Mouse (Mus musculus): ENCODE measurements at regions not wholly inside any gene's neighbourhood (a gene's known extent, or its start where the extent isn't known, plus 50 kb on each side); places are given as distances from the start of the nearest gene placed in this dataset.

DNA sequence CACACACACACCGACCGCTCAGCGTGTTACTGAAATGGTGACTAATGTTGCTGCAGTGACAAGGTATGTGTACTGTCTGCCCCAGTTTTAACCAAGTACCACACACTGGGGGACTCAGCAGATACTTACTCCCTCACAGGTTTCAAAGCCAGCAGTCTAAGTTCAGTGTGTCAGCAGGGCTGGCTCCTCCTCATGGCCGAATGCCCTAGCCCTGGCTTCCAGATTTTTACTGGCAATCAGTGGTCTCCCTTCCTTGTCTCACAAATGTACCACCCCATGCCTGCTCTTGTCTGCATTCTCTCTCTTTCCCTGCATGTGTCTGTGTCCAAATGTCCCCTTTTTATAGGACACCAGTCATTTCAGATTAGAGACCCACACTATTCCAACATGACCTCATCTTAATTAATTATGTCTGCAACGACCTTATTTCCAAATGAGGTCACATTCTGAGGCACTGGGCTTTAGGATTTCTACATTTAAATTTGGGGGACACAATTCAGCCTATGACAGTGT lies 114.7 kb downstream of the Uri1 start:
- no peak for DNase-seq (ENCODE audit: low spot score in 2 of 2)

- no peak for DNase-seq (ENCODE audit: low spot score in 2 of 2)
These were observed 120.4 kb upstream of the Zfp536 start for GRCm38 (mm10) chr7:37893885-37894284.

GRCm38 (mm10) chr7:37874382-37874781 lies 100.9 kb upstream of the Zfp536 start:
- DNase-seq (ENCODE audit: low spot score in 2 of 2) = no peak

DNA sequence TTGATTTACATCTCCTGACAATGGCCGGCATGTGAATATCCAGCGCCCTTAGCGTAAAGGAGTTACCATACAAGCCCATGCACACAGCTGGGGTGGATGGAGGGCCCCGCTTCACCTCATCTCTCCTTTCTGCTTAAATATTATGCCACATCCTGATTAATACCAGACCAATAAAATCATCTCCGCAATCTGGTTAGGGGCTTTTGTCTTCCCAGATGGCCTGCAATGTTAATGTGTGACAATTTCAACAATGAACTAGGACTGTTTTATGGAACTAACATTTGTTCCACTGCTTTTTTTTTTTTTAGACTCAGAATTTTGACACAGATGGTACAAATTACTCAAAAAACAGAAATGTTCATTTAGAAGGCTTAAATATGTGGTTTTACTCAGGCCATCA lies 97.5 kb upstream of the Zfp536 start:
- no peak for DNase-seq (ENCODE audit: low spot score in 2 of 2)

DNA sequence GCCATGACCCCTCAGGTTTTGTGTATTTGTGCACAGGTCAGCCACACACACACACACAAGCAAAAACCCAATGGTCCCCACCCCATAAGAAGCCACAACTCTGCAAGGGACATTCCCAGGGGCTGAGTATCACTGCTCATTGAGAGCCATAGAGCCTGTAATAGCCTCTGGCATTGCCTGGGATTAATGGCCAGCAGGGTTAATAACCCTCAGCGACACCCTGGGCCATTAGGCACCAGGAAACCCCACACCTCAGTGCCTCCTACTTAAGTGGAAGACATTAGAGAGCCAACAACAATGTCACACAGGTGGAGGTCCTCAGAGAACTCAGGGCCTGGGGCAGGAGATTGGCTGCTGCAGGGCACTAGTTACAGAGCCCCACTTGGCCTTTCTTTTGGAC lies 93.0 kb upstream of the Zfp536 start:
- no peak for DNase-seq (ENCODE audit: low spot score in 2 of 2)

DNA sequence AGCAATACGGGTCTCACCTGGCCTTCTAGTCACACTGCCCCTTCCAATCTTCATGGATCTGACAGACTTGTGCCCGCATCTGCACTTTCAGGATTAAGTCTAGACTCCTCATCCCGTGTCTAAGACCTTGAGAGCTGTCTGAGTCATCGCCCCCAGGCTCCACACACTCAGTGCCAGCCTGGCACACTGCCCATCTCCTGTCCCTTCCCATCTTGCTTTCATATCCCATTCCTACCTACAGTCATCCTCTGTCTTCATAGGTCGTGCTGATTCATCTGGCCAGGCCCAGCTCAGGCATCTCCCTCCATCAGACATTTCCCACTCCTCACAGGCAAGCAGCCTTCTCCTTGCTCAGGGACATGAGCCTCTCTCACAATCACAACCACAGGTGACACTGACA lies 78.0 kb upstream of the Zfp536 start:
- DNase-seq (ENCODE audit: low spot score in 2 of 2) = no peak

DNA sequence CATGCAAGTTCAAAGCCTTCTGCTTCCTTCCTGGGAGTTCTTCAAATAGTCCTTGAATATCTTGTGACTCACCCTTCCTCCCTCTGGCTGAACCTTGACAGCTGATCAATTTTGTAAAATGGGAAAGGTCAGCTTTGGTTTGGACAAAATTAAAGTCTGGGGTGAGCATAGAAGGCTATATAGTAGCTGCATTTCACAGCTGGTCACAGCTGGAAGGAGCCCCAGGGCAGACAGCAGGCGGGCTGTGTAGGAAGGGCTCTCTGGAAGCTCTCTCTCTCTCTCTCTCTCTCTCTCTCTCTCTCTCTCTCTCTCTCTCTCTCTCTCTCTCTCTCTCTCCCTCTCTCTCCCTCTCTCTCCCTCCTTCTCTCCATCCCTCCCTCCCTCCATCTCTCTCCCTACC lies 71.8 kb upstream of the Zfp536 start:
- DNase-seq (ENCODE audit: low spot score in 2 of 2) = no peak

DNA sequence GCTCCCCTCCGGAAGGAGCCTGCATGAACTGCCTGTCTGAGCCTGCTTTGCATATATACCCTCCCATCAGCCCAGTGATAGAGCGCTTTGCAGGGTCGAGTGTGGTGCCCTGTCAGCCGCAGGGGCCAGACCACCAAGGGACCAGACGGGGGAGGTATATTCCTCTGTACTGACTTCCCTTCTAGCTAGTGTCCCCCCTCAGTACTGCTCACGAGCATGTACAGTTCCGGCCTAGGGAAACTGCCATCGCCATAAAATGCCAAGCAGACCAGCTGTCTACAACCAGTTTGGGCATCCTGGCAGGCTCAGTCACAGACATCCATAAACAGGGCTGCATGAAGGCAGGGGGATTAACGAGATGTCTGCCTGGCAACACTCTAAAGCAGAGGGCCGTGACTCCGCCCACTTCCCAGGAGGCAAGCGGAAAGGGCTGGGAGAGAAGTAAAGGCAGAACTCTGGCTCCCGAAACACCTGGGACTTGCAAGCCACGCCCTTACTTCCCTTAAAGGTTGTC lies 68.6 kb upstream of the Zfp536 start:
- peak in 1 of 2 experiments; percentile 33 for DNase-seq (ENCODE audit: low spot score in 2 of 2)

GRCm38 (mm10) chr7:37841549-37841948 lies 68.1 kb upstream of the Zfp536 start:
- DNase-seq (ENCODE audit: low spot score in 2 of 2) = no peak

- DNase-seq (ENCODE audit: low spot score in 2 of 2) = no peak
These were observed 64.4 kb upstream of the Zfp536 start for GRCm38 (mm10) chr7:37837883-37838282.

DNA sequence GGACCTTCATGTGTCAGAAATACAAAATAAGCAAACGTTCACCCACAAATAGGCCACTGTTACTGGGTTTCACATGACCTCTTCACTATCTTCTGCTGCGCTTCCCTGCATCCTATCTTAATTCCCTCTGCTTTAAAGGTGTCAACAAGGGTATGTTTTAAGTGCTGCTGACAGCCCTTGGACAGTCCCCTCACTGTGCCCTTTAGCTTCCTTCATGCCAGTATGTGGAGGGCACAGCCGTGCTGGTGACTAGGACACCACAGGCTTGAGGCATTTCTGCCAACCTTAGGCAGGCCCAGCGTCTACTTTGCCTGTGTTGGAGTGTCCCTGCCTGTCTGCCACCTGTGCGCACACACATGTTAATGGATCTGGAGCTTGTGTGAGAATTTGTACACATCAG lies 63.9 kb upstream of the Zfp536 start:
- no peak for DNase-seq (ENCODE audit: low spot score in 2 of 2)

DNA sequence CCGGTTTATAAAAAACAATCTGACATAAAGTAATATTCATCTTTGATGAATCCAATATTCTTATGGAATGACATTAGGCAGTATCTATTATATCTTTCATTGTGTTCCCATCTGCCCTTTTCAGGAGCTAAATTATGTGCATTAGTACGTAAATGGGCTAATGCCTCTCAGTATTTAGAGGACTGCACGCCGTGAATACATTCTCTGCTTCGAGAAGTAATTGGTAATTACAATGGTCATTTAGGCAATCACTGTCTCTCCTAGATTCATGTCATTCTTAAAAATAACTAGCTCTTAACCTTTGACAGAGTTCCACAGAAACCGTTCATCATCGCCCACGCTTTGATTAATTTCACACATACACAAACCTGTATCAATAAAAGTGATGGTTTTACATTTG lies 60.0 kb upstream of the Zfp536 start:
- no peak for DNase-seq (ENCODE audit: low spot score in 2 of 2)

- no peak for DNase-seq (ENCODE audit: low spot score in 2 of 2)
These were observed 58.9 kb upstream of the Zfp536 start for GRCm38 (mm10) chr7:37832322-37832721.

DNA sequence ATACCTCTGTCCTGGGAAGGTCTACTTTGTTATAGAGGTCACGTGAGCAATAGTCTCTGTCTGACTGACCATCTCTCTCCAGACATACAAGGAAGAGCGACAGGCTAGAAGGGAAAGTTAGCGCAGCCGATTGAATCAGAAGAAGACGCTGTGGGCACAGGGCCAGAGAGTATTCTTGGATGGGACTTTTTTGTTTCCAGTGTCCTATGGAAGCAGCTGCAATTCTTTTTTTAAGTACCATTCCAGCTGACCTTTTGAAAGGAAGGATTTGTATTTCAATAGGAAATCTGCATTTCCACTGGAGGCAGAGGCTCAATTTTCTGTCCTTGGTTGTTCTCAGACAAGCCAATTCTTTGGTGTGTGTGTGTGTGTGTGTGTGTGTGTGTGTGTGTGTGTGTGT lies 52.3 kb upstream of the Zfp536 start:
- DNase-seq (ENCODE audit: low spot score in 2 of 2) = peak in 1 of 2 experiments; percentile 33

Data from gastrocnemius, postnatal 4 days (tissue).